Mouse (Mus musculus): Measurements from ENCODE around the gene Cfap99.

Gene Cfap99

DNA sequence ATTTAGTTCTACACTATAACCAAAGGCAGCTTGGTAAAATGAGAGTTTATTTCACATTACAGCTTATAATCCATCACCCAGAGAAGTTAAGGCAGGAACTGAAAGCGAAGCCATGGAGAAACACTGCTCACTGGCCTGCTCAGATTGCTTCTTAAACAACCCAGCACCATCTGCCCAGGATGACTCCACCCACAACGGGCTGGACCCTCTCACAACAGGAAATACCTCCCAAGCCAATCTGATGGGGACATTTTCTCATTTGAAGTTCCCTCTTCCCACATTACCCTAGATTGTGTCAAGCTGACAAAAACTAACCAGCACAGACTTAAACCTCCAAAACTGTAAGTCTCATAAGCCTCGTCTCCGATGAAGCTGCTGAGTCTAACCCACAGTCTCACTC, 10.3 kb upstream of the Cfap99 start:
- no peak for DNase-seq (ENCODE audit: low spot score in 2 of 2)

DNA sequence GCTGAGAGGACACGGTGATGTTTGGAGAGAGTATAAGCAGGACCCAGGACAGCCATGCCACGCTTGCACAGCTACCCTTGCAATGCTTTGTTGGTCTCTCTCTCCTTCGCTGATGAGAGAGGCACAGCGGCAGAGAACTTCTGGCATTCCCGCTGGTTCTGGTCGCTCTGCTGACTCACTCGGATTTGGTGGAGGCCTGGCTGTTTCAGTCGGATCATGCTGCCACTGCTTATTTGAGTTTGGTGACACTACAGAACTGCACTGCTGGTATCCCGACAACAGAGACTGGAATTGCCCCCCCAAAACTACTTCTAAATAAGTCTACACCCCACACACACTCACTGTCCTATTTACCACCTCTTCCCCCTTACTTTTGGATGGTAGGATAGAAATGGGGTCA, 9.2 kb upstream of the Cfap99 start:
- DNase-seq (ENCODE audit: low spot score in 2 of 2), result no peak

DNA sequence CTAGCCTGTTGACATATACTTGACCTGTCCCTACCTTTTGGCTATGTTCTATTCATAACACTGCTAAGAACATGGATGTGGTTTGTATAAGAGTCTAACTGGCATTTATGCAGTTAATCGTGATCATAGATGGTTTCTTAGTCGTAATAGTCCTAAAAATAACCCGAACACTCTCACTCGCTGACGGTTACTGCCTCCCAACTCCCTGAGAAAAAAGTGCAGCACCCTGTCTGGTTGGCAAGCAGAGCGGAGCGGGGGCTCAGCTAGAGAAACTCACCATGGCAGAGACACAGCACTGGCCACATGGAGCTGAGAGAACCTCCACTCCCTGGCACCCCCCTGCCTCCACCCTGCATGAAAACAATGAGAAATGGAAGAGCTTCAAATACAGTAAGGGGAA, 7.4 kb upstream of the Cfap99 start:
- DNase-seq (ENCODE audit: low spot score in 2 of 2), result no peak

DNA sequence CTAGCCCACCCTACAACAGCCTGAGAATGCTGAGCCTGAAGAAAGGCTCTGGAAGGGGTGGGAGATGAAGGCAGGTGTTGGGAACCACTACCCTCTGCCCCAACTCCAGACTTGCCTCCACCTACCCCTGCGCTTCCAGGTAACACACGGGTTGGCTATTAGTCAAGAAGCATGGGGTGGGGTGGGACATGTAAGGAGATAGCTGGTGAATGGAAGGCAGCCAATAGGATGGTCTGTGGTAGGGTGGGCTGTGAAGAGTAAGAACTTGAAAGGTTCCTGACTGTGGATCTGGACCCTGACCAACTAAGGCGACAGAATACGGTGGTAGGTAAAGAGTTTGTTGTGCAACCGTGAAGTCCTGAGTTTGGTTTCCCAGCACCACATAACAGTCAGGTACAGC, 5.0 kb upstream of the Cfap99 start:
- no peak for DNase-seq (ENCODE audit: low spot score in 2 of 2)

DNA sequence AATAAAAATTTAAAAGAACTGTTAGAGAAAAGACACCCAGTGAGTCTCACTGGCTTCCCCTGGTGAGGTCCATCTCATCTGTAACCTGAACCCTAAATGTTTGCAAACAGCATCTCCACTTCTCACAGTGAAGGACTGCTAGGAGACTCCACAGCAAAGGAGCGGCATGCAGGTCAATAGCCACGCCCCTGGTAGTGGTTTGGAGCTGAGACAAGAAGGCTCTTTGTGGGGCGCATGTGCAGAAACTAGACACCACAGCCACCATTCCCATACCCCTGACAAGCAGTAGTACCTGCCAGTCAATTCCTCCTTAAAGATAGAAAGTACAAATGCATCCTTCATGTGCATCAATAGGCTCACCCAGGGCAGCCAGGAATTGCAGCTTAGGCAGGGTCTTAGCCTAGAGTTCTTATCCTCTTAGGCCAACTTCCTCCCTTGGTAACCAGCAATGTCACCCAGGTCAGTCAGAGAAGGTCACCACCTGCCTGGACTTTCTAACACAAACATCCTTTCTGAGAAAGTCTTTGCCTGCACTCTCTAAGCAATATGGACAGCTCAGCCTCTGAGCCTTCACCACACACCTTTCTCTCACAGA, 4.1 kb upstream of the Cfap99 start:
- no peak for DNase-seq (ENCODE audit: low spot score in 2 of 2)

DNA sequence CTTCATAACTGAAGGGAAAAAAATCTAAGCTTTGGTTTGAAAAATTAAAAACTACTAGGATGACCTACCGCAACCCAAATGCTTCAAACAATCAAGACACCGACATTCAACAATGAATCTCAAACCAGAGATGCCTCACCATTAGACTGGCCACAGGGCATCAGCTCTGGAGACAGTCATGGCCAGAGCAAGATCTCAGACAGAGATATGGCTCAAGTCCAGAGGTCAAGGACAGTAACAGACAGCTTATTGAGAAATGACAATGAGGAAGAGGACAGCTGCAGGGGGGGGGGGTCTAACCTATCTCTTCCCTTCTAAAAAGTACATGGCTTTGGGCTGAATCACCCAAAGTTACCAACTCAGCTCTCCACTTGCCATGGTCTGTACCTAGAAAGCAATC, 3.1 kb upstream of the Cfap99 start:
- no peak for DNase-seq (ENCODE audit: low spot score in 2 of 2)

DNA sequence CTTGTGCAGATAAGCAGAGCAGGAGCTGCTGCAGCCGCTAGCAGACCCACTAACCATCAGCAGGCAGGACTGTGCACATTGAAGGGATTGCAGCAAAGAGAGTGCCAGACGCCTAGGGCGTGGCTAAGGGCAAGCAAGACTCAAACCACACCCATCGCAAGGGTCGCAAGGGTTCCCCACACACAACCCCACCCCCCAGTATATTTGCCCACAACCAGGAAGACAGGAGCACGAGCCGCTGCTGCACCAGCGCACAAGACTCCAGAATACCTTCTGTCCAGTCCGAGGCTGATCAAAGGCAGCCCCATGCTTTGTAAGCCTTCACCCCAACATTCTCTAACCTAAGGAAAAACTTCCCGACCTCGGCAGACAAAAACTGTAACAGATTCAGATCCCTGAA, 1.9 kb upstream of the Cfap99 start:
- DNase-seq (ENCODE audit: low spot score in 2 of 2), result no peak

DNA sequence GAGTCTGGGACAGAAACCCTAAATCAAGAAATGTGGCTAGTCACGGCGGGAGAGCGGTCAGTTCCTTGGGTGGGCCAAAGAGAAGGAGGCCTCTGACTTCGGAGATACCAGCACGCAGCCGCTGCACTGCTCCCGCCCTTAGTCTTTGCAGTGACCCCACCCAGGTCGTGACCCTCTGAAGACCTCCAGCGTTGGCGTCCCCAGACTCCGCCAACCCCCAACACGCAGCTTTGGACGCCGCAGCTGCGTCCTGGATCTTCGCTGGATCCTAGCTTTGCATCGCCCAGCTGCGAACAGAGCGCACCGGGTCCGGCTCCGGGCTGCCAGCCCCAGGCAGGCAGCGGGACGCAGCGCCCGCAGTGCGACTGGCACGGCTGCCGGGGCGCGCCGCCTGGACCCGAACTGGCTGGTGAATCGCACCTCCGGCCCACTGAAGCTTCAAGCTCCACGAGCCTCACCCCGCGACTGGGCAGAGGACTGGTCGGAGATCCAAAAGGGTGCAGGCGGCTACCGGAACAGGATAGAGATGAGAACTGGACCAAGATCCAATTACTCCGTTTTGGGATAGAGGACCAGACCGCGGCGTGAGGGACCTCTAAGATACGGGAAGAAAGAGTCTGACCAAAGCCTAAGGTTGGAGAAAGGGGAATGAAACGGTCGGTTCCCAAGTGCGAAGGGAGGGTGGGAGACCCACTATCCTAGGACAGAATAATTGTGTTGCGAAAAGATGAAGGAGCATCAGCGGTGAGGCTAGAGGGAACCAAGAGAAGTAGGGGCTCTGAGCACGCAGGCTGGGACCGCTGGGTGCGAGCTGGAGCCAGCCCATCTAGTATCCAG, 1.2 kb upstream of the Cfap99 start:
- no peak for DNase-seq (ENCODE audit: low spot score in 2 of 2)

DNA sequence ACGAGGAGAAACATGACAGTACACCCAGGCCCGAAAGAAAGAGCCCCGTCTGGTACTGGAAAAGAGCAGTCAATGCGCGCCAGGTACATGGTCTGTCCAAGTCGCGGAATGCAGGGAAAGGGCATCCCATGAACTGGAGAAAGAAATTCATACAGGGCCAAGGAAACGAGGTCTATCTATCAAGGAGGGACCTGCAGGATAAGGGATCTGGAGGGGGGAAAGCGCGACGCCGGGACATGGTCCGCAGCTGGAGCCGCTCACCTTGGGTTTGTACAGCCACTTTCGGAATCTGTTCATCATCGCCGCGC, 608 bp upstream of the Cfap99 start:
- no peak for DNase-seq (ENCODE audit: low spot score in 2 of 2)

DNA sequence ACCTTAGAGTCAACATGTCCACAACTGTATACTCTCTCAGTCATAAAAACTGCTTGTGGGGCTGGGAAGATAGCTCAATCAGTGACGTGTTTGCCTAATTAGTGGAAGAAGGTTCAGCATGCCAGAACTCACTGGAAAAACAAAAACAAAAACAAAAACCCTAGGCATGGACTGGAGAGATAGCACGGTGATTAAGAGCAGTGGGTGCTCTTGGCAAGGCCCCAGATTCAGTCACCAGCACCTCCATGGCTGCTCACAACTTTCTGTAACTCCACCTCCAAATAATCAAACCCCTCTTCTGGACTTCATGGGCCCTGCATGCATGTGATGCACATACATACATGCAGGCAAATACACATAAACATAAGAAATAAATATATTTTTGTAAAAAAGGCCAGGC, 886 bp downstream of the Cfap99 start:
- no peak for DNase-seq (ENCODE audit: low spot score in 2 of 2)

DNA sequence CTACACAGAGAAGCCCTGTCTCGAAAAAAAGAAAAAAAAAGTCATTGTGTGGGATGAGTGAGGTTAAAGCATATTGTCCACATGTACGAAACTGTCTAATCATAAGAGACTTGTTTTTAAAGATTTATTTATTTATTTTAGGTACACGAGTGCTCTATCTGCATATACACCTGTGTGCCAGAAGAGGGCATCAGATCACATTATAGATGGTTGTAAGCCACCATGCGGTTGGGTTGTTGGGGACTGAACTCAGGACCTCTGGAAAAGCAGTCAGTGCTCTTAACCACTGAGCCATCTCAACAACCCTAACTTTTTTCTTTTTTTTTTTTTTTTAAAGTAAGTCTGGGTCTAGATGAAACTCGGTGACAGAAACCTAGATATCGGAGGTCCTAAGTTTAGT, 5.0 kb downstream of the Cfap99 start:
- DNase-seq (ENCODE audit: low spot score in 2 of 2), result no peak

DNA sequence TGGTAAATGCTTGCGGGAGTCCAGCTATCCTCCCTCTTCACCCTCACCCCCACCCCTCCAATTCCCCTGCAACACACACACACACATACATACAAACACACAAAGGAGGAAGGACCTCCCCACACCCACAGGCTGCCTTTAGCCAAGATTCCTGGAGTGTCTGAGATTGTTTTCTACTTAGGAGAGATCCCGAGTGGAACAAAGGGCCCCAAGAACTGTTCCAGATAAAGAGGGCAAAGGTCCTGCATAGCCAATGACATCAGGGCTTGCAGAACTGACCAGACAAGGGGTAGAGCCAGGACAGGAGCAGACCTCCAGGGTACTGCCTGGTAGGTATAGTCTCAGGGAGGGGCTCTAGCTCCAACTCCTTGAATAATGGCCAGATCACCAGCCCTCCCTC, 6.3 kb downstream of the Cfap99 start:
- DNase-seq (ENCODE audit: low spot score in 2 of 2), result no peak

DNA sequence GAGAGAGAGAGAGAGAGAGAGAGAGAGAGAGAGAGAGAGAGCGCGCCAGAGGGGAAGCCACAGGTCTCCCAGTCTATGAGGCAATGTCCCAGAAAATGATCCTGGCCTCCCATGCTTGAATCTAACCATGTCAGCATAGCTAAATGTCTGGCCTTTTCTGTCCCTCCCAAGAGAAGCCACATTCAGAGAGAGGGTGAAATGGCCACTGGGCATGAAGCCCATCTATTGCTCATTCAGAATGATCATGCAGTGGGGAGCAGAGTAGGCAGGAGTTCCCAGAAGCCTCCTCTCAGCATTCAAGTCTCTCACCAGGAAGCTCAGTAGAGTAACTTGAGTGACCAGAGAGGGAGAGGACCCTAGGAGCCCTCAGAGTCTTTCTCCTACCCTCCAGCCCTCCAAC, 6.7 kb downstream of the Cfap99 start:
- no peak for DNase-seq (ENCODE audit: low spot score in 2 of 2)

DNA sequence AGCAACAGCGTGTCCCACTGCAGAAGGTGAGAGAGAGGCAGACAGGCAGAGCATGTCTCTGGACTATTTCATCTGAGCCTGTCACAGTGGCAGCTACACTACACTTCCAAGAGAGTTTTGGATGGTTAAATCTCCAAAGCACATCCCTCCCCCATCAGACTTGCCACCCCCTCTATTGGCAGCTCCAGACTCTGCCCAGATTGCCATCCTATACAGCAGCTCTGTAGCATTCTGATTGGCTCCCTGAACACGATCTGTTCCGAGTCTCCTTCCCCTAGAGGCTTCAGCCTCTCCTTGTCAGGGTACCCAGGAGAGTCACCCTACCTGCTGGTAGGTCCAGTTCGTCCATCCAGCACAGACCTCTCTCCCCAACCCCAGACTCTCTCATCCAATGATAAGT, 9.7 kb downstream of the Cfap99 start:
- no peak for DNase-seq (ENCODE audit: low spot score in 2 of 2)

DNA sequence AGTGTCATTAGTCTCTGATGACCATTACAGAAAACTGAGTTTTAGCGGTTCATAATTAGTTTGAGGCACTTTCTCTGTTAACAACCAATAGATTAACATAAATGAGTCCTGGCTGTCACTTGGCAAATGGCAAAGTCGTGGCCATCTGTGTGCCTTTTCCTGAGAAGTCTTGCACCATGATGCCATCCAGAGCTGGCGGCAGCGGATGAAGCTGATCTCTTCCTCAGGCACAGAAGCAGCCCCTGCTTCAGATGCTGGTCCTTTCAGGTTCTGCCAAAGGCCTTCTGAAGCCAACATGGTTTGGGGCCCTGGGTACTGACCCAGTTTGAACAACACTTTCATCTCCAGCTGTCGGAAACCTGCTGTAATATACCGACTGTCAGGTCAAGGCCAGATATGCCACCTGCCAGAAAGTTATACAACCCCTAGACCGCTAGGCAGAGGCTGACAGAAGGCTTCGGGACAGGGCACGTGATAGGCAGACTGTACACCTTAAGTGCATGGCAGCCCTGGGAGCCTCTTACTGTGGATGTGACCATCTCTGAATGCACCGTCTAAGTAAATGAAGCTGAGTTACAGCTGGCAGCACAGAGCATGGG, 10.6 kb downstream of the Cfap99 start:
- DNase-seq (ENCODE audit: low spot score in 2 of 2), result no peak

DNA sequence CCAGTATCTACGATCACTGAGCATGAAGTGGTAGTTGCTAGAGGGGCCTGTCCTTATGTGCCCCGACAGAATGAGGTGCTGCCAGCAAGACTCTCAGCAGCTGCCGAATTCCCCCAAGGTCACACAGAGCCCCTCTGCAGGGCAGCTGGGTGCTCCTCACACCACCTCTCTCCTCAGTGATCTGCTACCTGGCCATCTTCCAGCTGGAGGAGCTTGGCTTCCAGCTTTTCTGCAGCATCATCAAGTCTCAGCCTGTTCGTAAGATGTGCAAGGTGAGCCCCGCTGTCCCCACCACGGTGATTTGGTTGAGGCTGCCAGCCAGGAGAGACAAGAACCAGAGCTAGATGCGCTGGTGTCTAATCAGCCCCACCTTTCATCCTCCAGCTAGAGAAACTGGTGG, 14.0 kb downstream of the Cfap99 start:
- DNase-seq (ENCODE audit: low spot score in 2 of 2), result no peak

DNA sequence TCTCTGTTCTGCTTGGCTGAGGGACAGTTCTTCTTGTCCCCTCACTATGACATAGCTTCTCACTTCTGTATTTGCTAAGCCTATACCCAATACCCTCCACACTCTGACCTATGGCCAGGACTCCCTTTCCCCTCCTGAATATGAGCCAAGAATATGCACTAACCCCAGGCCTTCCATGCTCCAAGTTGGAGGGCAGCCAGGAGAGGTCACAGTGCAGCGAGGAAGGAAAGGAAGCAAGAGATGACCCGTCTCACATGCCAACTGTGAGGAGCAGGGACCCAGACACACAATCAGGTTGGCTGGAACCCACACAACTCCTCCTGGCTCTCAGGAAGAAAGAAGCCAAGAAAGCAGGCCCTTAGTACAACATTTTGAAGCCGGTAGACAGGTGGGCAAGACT, 20.6 kb downstream of the Cfap99 start:
- no peak for DNase-seq (ENCODE audit: low spot score in 2 of 2)

DNA sequence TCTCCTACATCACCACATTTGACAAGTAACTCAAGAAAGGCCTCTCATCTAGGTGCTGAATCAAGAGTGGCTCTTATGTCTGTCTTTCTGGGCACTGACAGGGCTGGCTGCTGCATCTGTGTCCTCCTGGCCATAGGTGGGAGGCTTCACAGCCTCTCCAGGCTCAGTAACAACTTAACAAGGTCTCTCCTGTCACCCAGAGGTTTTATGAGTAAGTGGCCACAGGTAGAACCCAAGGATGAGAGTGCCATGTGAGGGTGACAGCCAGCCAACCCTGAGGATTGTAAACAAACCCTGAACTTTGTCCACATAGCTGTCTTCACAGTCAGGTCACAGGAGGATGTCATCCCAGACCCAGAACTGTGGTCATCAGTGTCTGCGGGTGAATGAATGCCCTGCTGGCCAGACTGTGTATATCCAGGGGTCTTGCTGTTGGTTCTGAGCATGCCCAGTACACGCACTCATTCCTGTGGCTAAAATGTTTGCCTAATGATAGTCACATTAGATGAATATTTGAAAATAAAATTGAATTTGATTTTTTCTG, 31.2 kb downstream of the Cfap99 start:
- no peak for DNase-seq (ENCODE audit: low spot score in 2 of 2)

DNA sequence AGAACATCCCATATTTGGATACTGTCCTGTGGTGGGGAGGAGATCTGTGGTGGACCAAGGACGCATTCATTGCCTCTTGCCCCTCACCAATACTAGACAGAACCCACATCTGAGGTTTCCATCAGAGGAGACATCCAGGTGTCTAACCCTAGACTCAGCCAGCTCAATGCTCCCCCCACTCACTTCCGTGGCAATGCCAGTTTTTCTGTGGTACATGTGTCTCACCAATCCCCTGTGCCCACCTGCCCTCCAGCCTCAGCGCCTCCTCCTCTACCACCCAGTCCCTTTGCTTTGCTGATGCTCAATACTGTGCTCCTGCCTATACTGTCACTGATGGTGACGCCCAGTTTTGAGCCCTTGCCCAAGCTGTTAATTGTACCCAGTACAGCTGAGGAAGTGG, 32.8 kb downstream of the Cfap99 start:
- DNase-seq (ENCODE audit: low spot score in 2 of 2), result no peak

DNA sequence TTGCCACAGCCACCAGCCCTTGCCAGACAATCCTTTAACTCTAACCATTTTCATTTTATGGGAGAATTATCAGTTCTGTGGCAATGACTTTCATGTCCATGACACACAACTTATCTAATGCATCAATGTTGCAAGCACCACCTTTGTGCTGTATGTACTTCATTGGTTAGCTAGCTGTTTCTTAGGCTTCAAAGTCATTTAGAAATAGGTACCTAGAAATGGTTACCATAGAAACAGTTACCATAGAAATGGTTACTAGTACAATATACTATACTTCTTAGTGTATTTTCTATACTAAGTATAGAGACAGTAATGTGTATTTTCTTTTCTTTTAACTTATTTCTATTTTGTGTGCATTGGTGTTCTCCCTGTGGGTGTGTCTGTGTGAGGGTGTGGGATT, 36.9 kb downstream of the Cfap99 start:
- no peak for DNase-seq (ENCODE audit: low spot score in 2 of 2)

DNA sequence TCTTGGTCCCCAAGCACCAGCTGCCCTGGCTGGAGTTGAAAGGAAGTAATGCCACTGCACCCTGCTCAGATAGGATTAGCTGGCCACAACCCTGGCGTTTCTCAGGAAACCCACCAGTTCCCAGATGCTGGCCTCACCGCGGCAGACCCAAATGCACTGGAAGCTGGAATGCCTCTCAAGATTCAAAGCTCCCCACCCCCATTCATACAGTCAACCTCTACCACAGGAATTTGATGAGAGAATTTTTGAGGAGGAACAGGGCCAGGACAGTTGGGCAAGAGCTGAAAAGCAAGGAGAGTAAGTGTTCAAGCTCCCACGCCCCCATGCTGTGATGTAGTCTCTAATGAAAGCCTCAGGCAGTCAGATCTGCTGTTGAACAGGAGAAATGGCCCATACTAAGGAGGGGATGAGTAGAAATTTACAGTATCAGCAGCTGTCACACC, 37.9 kb downstream of the Cfap99 start:
- DNase-seq (ENCODE audit: low spot score in 2 of 2), result no peak

DNA sequence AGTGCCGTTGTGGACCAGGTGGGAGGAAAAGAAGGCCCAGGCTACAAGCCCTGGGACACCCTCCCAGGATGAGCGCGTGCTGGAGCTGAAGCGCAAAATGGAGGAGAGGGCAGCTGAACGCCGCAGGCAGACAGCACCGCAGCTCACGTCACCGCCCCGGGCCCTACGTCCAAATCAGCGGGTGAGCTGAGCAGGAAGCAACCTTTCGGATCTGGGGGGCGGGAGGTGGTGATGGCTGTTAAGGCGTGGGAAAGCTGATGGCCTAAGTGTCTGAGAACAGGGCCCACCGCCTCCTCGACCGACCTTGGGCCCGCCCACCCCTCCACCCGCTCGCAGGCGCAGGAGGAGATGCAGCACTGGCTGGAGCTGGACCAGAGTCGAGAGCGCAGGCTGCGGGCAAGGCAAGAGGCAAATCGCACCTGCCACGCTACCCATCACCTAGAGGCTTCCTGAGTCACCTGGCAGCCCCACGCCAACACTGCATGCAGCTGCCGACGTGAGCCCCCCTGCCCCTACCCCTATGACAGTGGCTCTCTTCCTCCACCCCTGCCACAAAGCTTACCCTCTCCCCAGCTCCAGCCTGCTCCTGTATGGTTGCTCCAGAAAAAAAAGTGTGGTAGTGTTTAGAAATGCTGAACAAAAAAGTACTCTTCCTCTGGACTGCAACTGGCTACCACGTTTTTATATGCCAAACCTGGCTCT, 38.6 kb downstream of the Cfap99 start:
- peak in 1 of 2 experiments; percentile 7 for DNase-seq (ENCODE audit: low spot score in 2 of 2)

DNA sequence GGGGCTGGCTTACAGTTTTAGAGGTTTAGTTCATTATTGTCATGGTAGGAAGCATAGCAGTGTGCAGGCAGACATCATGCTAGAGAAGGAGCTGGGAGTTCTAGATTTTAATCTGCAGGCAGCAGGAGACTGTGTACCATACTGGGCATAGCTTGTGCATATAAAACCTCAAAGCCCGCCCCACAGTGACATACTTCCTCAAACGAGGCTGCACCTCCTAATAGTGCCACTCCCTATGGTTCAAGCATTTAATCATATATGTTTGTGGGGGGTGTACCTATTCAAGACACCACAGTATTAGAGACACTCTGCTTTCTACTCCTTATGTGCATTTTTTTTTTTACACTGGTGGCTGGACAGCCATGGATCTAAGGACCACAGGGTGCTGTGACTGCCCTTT, 41.7 kb downstream of the Cfap99 start:
- no peak for DNase-seq (ENCODE audit: low spot score in 2 of 2)
